Mouse (Mus musculus) heart, embryonic 14.5 days (tissue): ENCODE results near the gene Akap13. TPM values are rescaled to one million over a fixed set of nuclear protein-coding genes. Genes with fewer than 3 reads are reported as not detected.
A peak's percentile ranks its signal among the peaks of the same experiment; 100 is the strongest.

Experiments used
- ATAC-seq: fragments of 200-750 bp; cut with Nextera tagmentation; 2 replicates; pipeline ENCODE4 v1.8.0; 2017; ENCODE audit warnings: low read depth, moderate TSS enrichment; ENCODE audit not compliant: insufficient number of reproducible peaks, insufficient read depth, low FRiP score
- H3K27ac ChIP-seq, 2 experiments: fragments of 200-500 bp in 1 of 2; fragments of 300-500 bp in 1 of 2; sonication (generic) in 1 of 2; replicated peaks in 1 of 2; 2 replicates each; pipeline ENCODE4 v1.5.1; 2012 to 2014; ENCODE audit warnings: low read depth in 2 of 2, low read length in 2 of 2, control low read depth in 1 of 2, mild to moderate bottlenecking in 1 of 2, mixed read lengths in 1 of 2; ENCODE audit not compliant: control insufficient read depth in 1 of 2, insufficient read depth in 1 of 2
- H3K27me3 ChIP-seq: fragments of 300-500 bp; sonication (generic); 2 replicates; pipeline ENCODE4 v1.6.1; 2014; ENCODE audit warnings: mild to moderate bottlenecking, low read length, control low read depth; ENCODE audit not compliant: control insufficient read depth, insufficient read depth
- H3K36me3 ChIP-seq: fragments of 300-500 bp; sonication (generic); 2 replicates; pipeline ENCODE4 v1.6.1; 2014; ENCODE audit warnings: mild to moderate bottlenecking, control low read depth, low read length, mixed read lengths; ENCODE audit not compliant: control insufficient read depth, insufficient read depth
- H3K4me1 ChIP-seq, 2 experiments: fragments of 200-500 bp in 1 of 2; fragments of 300-500 bp in 1 of 2; sonication (generic) in 1 of 2; 2 replicates each; pipeline ENCODE4 v1.6.1; 2012 to 2014; ENCODE audit warnings: low read length in 2 of 2, control low read depth in 1 of 2, mixed read lengths in 1 of 2; ENCODE audit not compliant: control insufficient read depth in 2 of 2, insufficient read depth in 2 of 2
- H3K4me2 ChIP-seq: fragments of 300-500 bp; sonication (generic); 2 replicates; pipeline ENCODE4 v1.6.1; 2014; ENCODE audit warnings: mild to moderate bottlenecking, low read length
- H3K4me3 ChIP-seq, 2 experiments: fragments of 200-500 bp in 1 of 2; fragments of 300-500 bp in 1 of 2; sonication (generic) in 1 of 2; 2 replicates each; pipeline ENCODE4 v1.5.1; 2012 to 2014; ENCODE audit warnings: low read length in 2 of 2, mild to moderate bottlenecking in 2 of 2, control low read depth in 1 of 2, low read depth in 1 of 2, moderate library complexity in 1 of 2; ENCODE audit not compliant: control insufficient read depth in 1 of 2, insufficient read depth in 1 of 2
- H3K9ac ChIP-seq: fragments of 300-500 bp; sonication (generic); 2 replicates; pipeline ENCODE4 v1.6.1; 2014; ENCODE audit warnings: mild to moderate bottlenecking, low read length
- H3K9me3 ChIP-seq: fragments of 300-500 bp; sonication (generic); 2 replicates; pipeline ENCODE4 v1.6.1; 2016; ENCODE audit warnings: low read length, control low read depth; ENCODE audit not compliant: control insufficient read depth
- WGBS: fragments of 180-500 bp; shearing (Covaris S2); extraction: QIAGEN DNeasy Blood & Tissue Kit; methylation state at CpG from one replicate; pipeline ENCODE4 v1.1.7; 2014; 5-methylcytosine and 5-hydroxymethylcytosine counted together
- polyA plus RNA-seq: library from polyadenylated mRNA; unstranded; fragments of >200 nt; fragmentation: Nextera tagmentation; extraction: Ambion mirVana; gene quantifications from 2 replicates; pipeline ENCODE4 v1.2.1, GENCODE M21; 2014

Akap13 gene
- polyA plus RNA-seq, 1 experiment from 2014 or later: 54.9 TPM

DNA sequence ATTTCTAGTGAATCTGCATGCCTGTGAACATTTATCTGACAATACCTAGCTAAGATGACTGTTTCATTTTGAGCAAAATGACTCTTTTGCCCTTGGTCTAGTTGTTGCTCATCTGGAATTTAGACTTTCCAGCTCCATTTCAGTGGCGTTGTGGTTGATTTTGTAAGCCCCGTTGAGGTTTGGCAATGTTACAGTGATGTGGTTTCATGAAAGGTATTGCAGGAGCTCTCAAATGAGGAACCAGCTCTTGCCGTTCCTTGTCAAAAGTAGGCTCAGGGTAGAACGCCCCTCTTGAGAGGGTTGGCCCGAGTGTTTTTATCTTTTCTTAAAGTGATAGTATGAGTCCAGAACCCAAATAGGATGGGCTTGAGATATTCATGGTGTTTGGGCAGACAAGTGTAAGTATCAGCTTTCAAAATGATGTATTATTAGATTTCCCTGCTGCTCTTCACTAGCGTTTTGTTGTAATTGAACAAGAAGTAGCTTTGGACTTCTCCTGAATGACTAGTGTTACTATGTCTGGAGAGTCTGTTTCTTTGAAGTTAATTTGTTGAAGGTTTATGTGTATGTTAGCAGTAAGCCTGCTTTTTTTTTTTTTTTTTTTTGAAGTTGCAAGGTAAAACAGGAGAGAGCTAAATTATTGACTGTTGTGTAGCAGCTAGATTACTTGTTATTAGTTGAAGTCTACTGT, 140.9 kb downstream of the Akap13 start:
- Histone ChIP-seq H3K4me3 (no peak overlapping the region), H3K4me1 (peaks cover 4 to 25% of the 10 kb centered on the region in 2 experiments; a peak in 2 of 4 replicates), H3K27me3 (no peaks in the 10 kb centered on the region), H3K9ac (no peak overlapping the region), H3K4me2 (no peak overlapping the region), H3K36me3 (0 out of 2 replicates have a peak, but pooled peaks cover 2% of the 10 kb centered on the region), H3K9me3 (no peaks in the 10 kb centered on the region), H3K27ac (peak overlapping the region; percentile 31 to 53; a peak in 3 of 4 replicates)
- ATAC-seq: no peak
- 36% methylated on average over 6 of the region's 6 CpGs for WGBS

DNA sequence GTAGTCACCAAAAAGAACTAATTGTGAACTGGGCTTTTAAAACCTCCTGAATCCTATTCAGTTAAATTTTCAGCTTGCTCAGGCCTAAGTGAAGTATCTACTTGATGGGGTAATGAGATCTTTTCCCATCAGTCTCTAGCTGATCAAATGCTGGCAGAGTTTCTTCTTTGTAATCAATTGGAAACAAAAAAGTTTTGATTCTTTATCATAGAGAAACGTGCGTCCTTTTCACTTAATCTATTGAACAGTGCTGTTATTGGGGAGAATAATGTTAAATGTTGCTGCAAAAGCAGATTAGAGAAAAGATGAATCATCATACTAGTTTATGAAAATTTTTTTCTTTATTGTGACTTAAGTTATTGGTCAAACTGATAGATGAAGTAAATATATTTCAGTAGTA, 142.5 kb downstream of the Akap13 start:
- WGBS: 78% methylated on average over 2 of the region's 2 CpGs
- Histone ChIP-seq H3K27ac (no peak overlapping the region), H3K9ac (no peak overlapping the region), H3K36me3 (peaks cover 3% of the 10 kb centered on the region), H3K4me2 (no peak overlapping the region), H3K27me3 (no peaks in the 10 kb centered on the region), H3K9me3 (no peaks in the 10 kb centered on the region), H3K4me1 (peaks cover 4 to 18% of the 10 kb centered on the region in 2 experiments; a peak in 2 of 4 replicates), H3K4me3 (no peak overlapping the region)
- no peak for ATAC-seq

DNA sequence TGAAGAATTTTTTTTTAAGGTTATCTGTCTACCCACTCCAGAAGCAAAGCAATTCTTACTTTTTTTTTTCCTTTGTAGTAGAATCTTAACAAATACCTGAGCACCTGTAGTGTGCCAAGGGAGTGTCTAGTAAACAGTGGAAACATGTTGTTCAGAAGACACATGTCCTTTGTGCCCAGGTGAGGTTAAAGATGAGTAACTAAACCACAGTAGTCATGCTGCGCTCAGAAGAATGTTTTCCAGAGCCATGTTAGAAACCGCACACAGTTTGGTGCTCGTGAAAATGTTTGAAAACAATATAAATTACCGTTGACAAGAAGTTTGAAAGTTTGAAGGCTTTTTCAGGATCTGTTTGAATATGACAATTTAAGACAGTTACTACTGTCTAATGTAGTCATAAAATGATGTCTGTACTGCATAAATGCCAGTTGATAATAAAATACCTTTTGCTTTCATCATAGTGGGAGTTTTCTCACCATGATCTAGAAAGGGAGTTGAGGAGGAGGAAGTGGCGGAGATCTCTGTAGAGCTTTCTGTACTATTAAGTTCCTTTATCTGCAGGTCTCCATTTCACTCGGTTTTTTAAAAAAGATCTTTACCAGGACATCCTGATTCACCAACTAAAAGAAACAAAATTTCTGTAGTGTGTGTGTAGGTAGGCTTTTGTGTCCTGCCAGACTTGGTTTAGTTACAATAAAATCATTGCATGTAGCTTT, 145.2 kb downstream of the Akap13 start:
- Histone ChIP-seq H3K9ac (no peak overlapping the region), H3K36me3 (peaks cover 19% of the 10 kb centered on the region), H3K9me3 (no peaks in the 10 kb centered on the region), H3K27ac (no peak overlapping the region), H3K4me3 (no peak overlapping the region), H3K27me3 (no peaks in the 10 kb centered on the region), H3K4me1 (peaks cover 2 to 9% of the 10 kb centered on the region in 2 experiments; a peak in 1 of 4 replicates), H3K4me2 (no peak overlapping the region)
- 87% methylated on average over 6 of the region's 6 CpGs for WGBS
- ATAC-seq: no peak

DNA sequence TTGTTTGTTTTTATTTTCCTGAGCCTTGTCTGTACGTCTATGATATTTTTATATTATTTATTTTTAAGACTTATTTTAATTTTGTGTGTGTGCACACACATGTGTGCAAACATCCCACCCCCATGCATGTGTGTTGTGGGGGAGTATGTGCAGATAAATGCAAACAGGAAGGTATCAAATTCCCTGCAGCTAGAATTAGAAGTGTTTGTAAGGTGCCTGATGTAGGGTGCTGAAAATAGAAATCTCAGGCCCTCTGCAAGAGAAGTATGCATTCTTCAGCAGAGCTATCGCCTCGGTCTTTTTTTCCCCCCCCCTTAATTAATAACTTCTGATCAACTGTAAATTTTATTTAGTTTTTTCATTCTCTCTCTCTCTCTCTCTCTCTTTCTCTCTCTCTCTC, 151.9 kb downstream of the Akap13 start:
- Histone ChIP-seq H3K4me2 (peak overlapping the region; percentile 25), H3K4me1 (peaks cover 28 to 52% of the 10 kb centered on the region in 2 experiments), H3K27me3 (no peaks in the 10 kb centered on the region), H3K36me3 (peaks cover 53% of the 10 kb centered on the region), H3K9me3 (no peaks in the 10 kb centered on the region), H3K4me3 (no peak overlapping the region), H3K9ac (no peak overlapping the region), H3K27ac (peak overlapping the region in 1 of 2 experiments; percentile 87; a peak in 2 of 4 replicates)
- WGBS: 31% methylated on average over 3 of the region's 3 CpGs
- ATAC-seq: no peak

DNA sequence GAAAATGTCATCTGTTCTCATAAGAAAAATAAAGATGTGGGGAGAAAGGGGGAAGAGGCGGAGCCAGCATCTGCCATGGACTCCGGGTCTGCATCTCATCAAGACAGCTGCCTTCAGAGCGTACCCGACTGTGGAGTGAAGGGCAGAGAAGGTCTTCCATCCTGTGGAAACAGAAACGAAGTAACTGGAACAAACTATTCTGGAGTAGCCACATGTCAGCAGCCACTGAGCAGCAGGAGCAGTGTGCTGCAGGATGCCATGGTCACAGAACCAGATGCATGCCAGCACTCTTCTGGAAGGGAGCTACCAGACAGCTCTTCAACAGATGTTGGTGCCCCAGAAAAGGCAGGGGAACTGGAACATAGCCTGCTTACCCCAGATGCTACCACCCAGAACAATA, 153.4 kb downstream of the Akap13 start:
- Histone ChIP-seq H3K9ac (peak overlapping the region; percentile 32; the same call in 1 of the 2 replicates), H3K4me1 (peaks cover 29 to 64% of the 10 kb centered on the region in 2 experiments)
- peak; percentile 61; the same call in 1 of the 2 replicates for ATAC-seq

DNA sequence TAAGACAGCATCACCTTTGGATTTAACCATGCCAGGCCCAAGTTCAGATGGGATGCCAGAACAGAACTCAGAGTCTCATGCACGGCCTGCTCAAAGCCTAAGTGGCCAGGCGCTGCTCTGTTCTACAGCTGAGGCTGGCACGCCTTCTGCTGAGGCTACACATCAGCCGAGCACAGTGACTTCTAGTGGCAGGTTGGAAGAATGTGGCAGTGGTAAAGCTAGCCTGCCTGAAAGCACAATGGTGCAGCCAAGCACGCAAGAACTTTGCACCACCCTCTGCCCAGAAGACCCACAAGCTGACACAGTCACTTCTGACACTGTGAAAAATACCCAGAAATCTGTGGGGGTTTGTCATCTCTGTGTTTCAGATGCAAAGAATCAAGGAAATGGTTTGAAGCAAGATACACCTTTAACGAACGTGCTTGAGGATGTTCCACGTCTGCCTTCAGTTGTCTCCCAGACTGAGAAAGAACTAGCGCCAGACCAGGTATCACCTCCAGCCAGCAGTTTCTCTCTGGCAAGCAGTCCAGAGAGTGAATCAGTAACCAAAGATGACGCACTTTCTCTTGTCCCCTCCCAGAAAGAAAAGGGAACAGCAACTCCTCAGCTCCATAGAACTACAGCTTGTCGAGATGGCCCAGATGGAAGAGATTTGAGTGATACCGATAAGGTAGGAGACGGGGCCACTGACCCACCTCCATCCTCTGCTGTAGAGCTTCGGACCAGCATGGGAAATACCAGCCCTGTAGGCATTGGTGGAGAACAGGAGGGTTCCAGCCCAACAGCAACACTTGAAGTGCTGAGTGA, 154.3 kb downstream of the Akap13 start:
- ATAC-seq: no peak
- Histone ChIP-seq H3K9me3 (no peaks in the 10 kb centered on the region), H3K9ac (peak overlapping the region; percentile 34; the same call in 1 of the 2 replicates), H3K27me3 (no peaks in the 10 kb centered on the region), H3K36me3 (peaks cover 35% of the 10 kb centered on the region), H3K4me3 (no peak overlapping the region), H3K4me1 (peaks cover 29 to 66% of the 10 kb centered on the region in 2 experiments), H3K4me2 (no peak overlapping the region), H3K27ac (peak overlapping the region; percentile 87 to 90)
- 67% methylated on average over 14 of the region's 14 CpGs for WGBS

More for the DNA sequence above, 153.4 kb downstream of the Akap13 start:
- WGBS: 18% methylated on average over 5 of the region's 5 CpGs
- Histone ChIP-seq H3K27ac (peak overlapping the region; percentile 87 to 90), H3K4me3 (no peak overlapping the region), H3K27me3 (no peaks in the 10 kb centered on the region), H3K36me3 (peaks cover 42% of the 10 kb centered on the region), H3K9me3 (no peaks in the 10 kb centered on the region), H3K4me2 (no peak overlapping the region)

DNA sequence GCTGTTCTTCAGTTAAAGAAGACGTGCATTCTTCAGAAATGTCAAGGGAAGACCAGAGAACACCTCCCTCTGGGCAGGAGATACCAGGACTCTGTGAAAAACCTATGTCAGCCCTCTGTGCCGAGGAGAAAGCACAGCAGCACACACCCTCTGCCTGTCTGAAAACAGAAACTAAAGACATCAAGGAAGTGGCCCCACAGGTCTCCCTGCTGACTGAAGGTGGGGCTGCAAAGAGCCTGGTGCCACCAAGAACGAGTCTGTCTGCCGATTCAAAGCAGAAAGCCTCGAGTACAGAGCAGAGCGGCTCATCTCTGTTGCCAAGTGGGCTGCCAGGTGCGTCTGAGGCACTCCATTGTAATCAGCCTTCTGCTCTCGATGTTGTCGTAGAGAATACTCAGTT, 155.1 kb downstream of the Akap13 start:
- peak overlapping the region; percentile 37 to 87; a peak in 3 of 4 replicates for H3K27ac ChIP-seq
- H3K4me3 ChIP-seq: no peak overlapping the region
- H3K4me1 ChIP-seq: peaks cover 29 to 66% of the 10 kb centered on the region in 2 experiments
- H3K27me3 ChIP-seq: no peaks in the 10 kb centered on the region
- WGBS: 48% methylated on average over 9 of the region's 9 CpGs
- ATAC-seq: no peak
- H3K36me3 ChIP-seq: peaks cover 41% of the 10 kb centered on the region
- H3K9me3 ChIP-seq: no peaks in the 10 kb centered on the region
- H3K9ac ChIP-seq: peak overlapping the region; percentile 34; the same call in 1 of the 2 replicates
- no peak overlapping the region for H3K4me2 ChIP-seq
